Mouse (Mus musculus) midbrain, embryonic 13.5 days (tissue): ENCODE results near the gene Ust. TPM values are rescaled to one million over a fixed set of nuclear protein-coding genes. Genes with fewer than 3 reads are reported as not detected.

Experiments
- ATAC-seq: fragments of 200-750 bp; cut with Nextera tagmentation; 2 replicates; pipeline ENCODE4 v1.8.0; 2017; ENCODE audit warnings: mild to moderate bottlenecking, moderate TSS enrichment, moderate library complexity
- H3K27ac ChIP-seq: fragments of 300-500 bp; sonication (generic); 2 replicates; pipeline ENCODE4 v1.5.1; 2015; ENCODE audit warnings: inconsistent platforms, mild to moderate bottlenecking, moderate library complexity
- H3K27me3 ChIP-seq: fragments of 300-500 bp; sonication (generic); 2 replicates; pipeline ENCODE4 v1.6.1; 2015; ENCODE audit warnings: mild to moderate bottlenecking, inconsistent platforms
- H3K36me3 ChIP-seq: fragments of 300-500 bp; sonication (generic); 2 replicates; pipeline ENCODE4 v1.6.1; 2015; ENCODE audit warnings: mild to moderate bottlenecking, inconsistent platforms
- H3K4me1 ChIP-seq: fragments of 300-500 bp; sonication (generic); replicated peaks from 2 replicates; pipeline ENCODE4 v1.6.1; 2015; ENCODE audit warnings: inconsistent platforms
- H3K4me2 ChIP-seq: fragments of 300-500 bp; sonication (generic); replicated peaks from 2 replicates; pipeline ENCODE4 v1.6.1; 2015; ENCODE audit warnings: moderate library complexity, mild to moderate bottlenecking, inconsistent platforms
- H3K4me3 ChIP-seq: fragments of 300-500 bp; sonication (generic); replicated peaks from 2 replicates; pipeline ENCODE4 v1.5.1; 2015; ENCODE audit warnings: mild to moderate bottlenecking, inconsistent platforms
- H3K9ac ChIP-seq: fragments of 300-500 bp; sonication (generic); replicated peaks from 2 replicates; pipeline ENCODE4 v1.6.1; 2015; ENCODE audit warnings: mild to moderate bottlenecking, inconsistent platforms
- H3K9me3 ChIP-seq: fragments of 300-500 bp; sonication (generic); 2 replicates; pipeline ENCODE4 v1.6.1; 2016; ENCODE audit warnings: mild to moderate bottlenecking, inconsistent platforms
- WGBS: fragments of 180-500 bp; shearing (Covaris S2); methylation state at CpG from one replicate; pipeline ENCODE4 v1.1.7; 2015; 5-methylcytosine and 5-hydroxymethylcytosine counted together
- polyA plus RNA-seq: library from polyadenylated mRNA; unstranded; fragments of >200 nt; fragmentation: Nextera tagmentation; extraction: Ambion mirVana; gene quantifications from 2 replicates; pipeline ENCODE4 v1.2.1, GENCODE M21; 2015

Gene Ust
- polyA plus RNA-seq, 1 experiment from 2014 or later = 2.7 TPM

DNA sequence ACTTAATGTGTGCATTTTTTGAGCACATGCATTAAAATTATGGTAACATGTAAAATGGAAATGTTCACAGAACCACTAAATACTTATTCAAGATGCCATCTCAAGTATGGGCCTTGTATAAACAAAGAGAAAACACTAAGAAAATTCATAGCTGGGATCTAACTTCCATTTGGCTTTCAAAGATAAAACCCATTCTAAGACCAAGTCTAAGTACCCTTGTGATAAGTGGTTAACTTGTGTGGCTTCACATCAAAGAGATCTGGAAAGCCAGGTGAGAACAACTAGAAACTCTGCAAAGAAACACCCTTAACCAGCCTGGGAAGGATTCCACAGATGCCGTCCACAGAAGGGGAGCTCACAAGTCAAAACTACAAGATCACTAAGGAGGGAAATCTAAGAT lies 53.4 kb downstream of the Ust start:
- ATAC-seq = no peak
- H3K9ac ChIP-seq = no peak overlapping the region

DNA sequence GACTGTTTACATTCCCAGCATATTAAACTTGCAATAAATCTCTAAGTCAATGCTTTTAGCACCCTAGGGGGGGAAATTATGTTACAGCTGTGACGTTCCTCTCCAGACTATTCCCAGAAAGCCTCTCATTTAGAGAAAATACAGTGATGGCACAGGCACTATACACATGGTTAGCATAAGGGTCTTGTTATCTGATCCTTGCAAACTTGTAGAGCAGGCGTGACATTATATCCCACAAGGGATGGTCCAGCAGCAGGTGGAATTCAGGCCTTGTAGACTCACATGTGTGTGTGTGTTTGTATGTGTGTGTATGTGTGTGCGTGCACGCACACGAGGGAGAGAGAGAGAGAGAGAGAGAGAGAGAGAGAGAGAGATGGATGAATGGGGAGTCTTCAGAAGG lies 57.3 kb downstream of the Ust start:
- Histone ChIP-seq H3K9me3 (no peaks in the 10 kb centered on the region), H3K27ac (no peak overlapping the region), H3K4me1 (no peaks in the 10 kb centered on the region), H3K27me3 (no peaks in the 10 kb centered on the region), H3K9ac (no peak overlapping the region), H3K4me2 (no peak overlapping the region), H3K36me3 (no peaks in the 10 kb centered on the region), H3K4me3 (no peak overlapping the region)
- no peak for ATAC-seq
- WGBS = 82% methylated on average over 5 of the region's 5 CpGs

More for the DNA sequence above, 53.4 kb downstream of the Ust start:
- no peaks in the 10 kb centered on the region for H3K36me3 ChIP-seq
- H3K9me3 ChIP-seq = no peaks in the 10 kb centered on the region
- H3K4me2 ChIP-seq = no peak overlapping the region
- no peaks in the 10 kb centered on the region for H3K4me1 ChIP-seq
- no peaks in the 10 kb centered on the region for H3K27me3 ChIP-seq
- H3K4me3 ChIP-seq = no peak overlapping the region
- WGBS = 86% methylated on average over 1 of the region's 1 CpGs
- no peak overlapping the region for H3K27ac ChIP-seq

- no peak for ATAC-seq
- 55% methylated on average over 1 of the region's 1 CpGs for WGBS
Measured at GRCm38 (mm10) chr10:8454711-8455110, 63.9 kb downstream of the Ust start.

DNA sequence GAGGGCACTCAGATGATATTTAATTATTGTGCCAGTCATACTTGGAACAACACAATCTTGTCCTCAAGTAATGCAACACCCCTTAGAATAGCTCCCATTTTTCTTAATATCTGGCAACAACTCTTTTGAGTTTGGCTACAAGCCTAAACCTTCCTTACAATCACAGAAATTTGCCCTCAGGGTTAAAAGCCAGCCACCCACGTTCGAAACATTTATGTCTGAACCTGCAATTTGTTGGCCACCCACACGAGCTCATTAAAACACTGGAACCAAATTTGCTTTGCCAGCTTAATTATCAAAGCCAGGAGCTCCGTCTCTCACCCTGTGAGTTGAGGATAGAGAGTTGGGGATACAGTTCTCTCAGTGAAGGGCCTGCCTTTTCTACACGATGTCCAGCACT lies 70.9 kb downstream of the Ust start:
- Histone ChIP-seq H3K4me2 (no peak overlapping the region), H3K9me3 (no peaks in the 10 kb centered on the region), H3K9ac (no peak overlapping the region), H3K4me3 (no peak overlapping the region), H3K36me3 (no peaks in the 10 kb centered on the region), H3K4me1 (no peaks in the 10 kb centered on the region), H3K27ac (no peak overlapping the region), H3K27me3 (no peaks in the 10 kb centered on the region)
- WGBS = 68% methylated on average over 5 of the region's 5 CpGs
- ATAC-seq = no peak

More at GRCm38 (mm10) chr10:8454711-8455110, 63.9 kb downstream of the Ust start:
- no peak overlapping the region for H3K4me2 ChIP-seq
- H3K27ac ChIP-seq = no peak overlapping the region
- no peak overlapping the region for H3K9ac ChIP-seq
- H3K36me3 ChIP-seq = no peaks in the 10 kb centered on the region
- H3K4me1 ChIP-seq = no peaks in the 10 kb centered on the region
- no peak overlapping the region for H3K4me3 ChIP-seq
- H3K9me3 ChIP-seq = no peaks in the 10 kb centered on the region
- no peaks in the 10 kb centered on the region for H3K27me3 ChIP-seq

DNA sequence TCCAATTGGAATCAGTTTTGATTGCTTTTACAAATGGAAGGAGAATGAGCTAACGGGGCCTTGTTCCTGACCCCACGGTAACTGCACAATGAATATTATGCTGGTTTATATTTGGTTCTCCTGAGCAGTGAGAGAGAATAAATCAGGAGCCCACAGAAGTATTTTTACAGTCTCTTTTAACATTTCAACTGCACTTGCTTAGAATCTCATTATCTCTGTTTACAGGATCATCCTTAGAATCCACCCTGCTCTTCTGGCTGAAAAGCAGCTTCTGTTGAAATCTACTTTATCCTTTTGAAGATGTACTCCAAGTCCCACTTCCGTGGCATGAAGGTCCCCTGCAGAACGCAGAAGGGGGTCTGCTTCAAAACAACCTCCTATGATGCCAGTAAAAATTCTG lies 71.7 kb downstream of the Ust start:
- Histone ChIP-seq H3K36me3 (no peaks in the 10 kb centered on the region), H3K4me2 (no peak overlapping the region), H3K27me3 (no peaks in the 10 kb centered on the region), H3K9me3 (no peaks in the 10 kb centered on the region), H3K4me3 (no peak overlapping the region), H3K27ac (no peak overlapping the region), H3K9ac (no peak overlapping the region), H3K4me1 (no peaks in the 10 kb centered on the region)
- no peak for ATAC-seq
- WGBS = 51% methylated on average over 4 of the region's 4 CpGs

- Histone ChIP-seq H3K4me1 (no peaks in the 10 kb centered on the region), H3K36me3 (no peaks in the 10 kb centered on the region), H3K27me3 (no peaks in the 10 kb centered on the region), H3K9ac (no peak overlapping the region), H3K27ac (no peak overlapping the region), H3K9me3 (no peaks in the 10 kb centered on the region), H3K4me3 (no peak overlapping the region), H3K4me2 (no peak overlapping the region)
- WGBS = 91% methylated on average over 5 of the region's 5 CpGs
- no peak for ATAC-seq
Measured at GRCm38 (mm10) chr10:8444052-8444451, 74.6 kb downstream of the Ust start.

DNA sequence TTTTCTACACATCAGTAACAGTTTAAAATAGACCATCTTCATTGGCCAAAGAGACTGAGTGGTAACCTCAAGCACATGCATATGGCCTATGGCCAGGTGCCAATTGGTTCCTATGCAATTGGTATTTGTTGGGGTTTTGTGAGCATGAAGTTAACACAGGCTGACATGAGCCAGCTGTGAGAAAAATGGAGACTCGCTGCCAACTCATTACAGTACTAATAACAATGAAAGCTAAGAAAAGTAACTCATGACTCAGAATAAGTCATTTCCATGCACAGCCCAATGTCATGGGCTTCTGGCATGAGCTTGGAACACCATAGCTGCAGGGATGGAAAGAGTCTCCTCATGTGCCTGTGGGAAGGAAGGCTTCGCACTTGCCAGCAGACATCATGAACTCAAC lies 86.8 kb downstream of the Ust start:
- 88% methylated on average over 2 of the region's 2 CpGs for whole genome bisulfite sequencing
- Histone ChIP-seq H3K36me3 (no peaks in the 10 kb centered on the region), H3K4me1 (peaks cover 12% of the 10 kb centered on the region), H3K27ac (no peak overlapping the region), H3K9ac (no peak overlapping the region), H3K4me3 (no peak overlapping the region), H3K9me3 (no peaks in the 10 kb centered on the region), H3K4me2 (no peak overlapping the region), H3K27me3 (no peaks in the 10 kb centered on the region)
- ATAC-seq = no peak

DNA sequence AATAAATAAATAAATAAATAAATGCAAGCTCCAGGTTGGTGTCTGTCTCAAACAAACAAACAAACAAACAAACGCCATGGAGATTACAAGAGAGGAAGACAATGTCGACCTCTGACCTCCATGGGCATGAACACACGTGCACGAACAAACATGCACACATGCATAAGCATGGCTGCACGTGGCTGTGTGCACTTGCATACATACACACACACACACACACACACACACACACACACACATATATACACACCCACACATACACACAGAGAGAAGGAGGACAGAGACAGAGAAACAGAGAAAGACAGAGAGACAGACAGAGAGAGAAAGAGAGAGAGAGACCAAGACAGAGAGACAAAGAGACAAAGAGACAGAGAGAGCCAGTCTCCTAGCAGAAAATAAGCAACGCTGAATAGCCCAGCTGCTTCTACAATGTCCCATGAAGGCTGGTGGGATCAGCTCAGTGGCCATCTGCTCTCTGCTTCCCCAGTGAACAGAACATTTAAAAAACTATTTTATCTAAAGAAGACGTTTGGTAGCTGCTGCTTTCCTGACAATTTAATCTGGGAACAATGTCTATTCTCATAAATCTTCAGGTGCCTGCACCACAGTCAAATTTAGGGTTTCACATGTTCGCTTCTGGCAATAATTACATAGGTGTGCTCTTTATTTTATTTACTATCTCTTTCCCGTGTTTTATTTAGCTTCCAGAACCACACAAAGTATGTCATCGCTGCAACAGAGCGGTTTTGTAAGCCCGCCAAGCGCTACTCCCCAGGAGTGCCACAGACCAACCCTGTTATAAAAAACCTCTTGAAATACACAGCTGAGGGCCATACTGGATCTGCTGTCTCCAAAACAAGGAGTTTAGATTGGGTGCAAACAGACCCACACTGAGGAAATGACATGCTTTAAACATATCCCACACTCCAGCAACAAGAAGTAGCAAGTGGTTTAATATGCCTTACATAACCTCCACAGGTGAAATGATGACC lies 89.5 kb downstream of the Ust start:
- Histone ChIP-seq H3K4me3 (no peak overlapping the region), H3K27ac (no peak overlapping the region), H3K27me3 (no peaks in the 10 kb centered on the region), H3K4me2 (no peak overlapping the region), H3K9ac (no peak overlapping the region), H3K36me3 (no peaks in the 10 kb centered on the region), H3K4me1 (peaks cover 12% of the 10 kb centered on the region), H3K9me3 (no peaks in the 10 kb centered on the region)
- ATAC-seq = 0 out of 2 replicates have a peak, but pooled peaks have one; percentile 55
- whole genome bisulfite sequencing = 74% methylated on average over 13 of the region's 13 CpGs

DNA sequence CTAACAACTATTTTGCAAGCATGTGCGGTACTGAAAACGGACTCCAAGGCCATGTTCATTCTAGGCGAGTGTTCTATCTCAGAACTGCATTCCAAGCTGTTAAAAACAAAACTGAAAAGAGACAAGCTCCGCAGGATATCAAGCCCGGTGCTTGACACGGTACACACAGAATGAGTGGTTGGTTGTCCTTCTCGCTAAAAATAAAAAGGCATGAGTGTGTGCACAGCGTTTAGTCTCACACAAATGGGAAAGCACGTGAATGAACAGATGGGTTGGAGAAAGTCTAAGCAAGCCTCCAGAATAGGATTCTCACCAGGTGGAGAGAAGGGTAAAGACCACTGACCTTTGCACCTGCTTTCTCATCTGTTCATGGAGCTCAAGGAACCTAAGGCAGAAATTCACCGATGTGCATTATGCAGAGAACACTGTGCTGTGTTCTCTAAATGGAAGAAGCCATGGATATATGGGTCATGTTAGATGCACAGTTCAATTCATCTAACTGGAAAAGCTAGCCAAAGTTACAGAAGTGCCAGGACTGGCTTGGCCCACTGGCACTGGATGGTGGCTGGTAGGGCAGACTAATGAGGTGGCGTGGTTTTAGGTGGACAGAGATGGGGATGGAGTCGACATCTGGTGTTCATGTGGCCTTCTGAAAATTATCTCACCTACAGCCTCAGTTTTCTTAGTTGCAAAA lies 90.8 kb downstream of the Ust start:
- no peak for ATAC-seq
- H3K4me3 ChIP-seq = no peak overlapping the region
- 89% methylated on average over 12 of the region's 12 CpGs for WGBS

DNA sequence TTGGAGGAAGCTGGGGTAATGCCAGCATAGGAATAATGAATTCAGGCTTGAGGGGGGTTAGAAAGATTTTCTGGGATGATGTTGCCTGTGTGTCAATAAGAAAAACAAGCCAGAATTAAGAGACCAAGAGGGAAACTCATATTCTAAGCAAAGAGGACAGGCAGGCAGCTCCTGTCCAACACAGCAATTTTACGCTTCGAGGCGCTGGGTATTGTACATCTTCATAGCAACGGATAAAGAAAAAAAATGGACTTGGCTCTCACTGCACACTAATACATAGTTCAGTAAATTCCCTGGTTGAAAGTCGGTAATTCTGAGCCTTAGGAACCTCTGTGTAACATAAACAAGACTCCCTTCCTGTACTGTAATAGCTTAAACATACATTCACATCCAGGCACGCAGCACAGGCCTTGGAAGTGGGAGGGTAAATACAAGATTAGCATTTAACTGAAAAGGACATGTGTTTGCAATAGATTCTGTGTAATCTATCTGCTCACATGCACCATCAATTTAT lies 99.1 kb downstream of the Ust start:
- 70% methylated on average over 6 of the region's 6 CpGs for WGBS
- H3K9me3 ChIP-seq = no peaks in the 10 kb centered on the region
- no peaks in the 10 kb centered on the region for H3K27me3 ChIP-seq
- ATAC-seq = no peak
- H3K4me3 ChIP-seq = no peak overlapping the region
- no peak overlapping the region for H3K9ac ChIP-seq
- no peak overlapping the region for H3K4me2 ChIP-seq
- H3K27ac ChIP-seq = no peak overlapping the region
- no peaks in the 10 kb centered on the region for H3K4me1 ChIP-seq
- H3K36me3 ChIP-seq = no peaks in the 10 kb centered on the region

More for the DNA sequence above, 90.8 kb downstream of the Ust start:
- H3K9me3 ChIP-seq = no peaks in the 10 kb centered on the region
- no peaks in the 10 kb centered on the region for H3K27me3 ChIP-seq
- peaks cover 12% of the 10 kb centered on the region for H3K4me1 ChIP-seq
- no peak overlapping the region for H3K9ac ChIP-seq
- no peak overlapping the region for H3K4me2 ChIP-seq
- H3K36me3 ChIP-seq = no peaks in the 10 kb centered on the region
- no peak overlapping the region for H3K27ac ChIP-seq

DNA sequence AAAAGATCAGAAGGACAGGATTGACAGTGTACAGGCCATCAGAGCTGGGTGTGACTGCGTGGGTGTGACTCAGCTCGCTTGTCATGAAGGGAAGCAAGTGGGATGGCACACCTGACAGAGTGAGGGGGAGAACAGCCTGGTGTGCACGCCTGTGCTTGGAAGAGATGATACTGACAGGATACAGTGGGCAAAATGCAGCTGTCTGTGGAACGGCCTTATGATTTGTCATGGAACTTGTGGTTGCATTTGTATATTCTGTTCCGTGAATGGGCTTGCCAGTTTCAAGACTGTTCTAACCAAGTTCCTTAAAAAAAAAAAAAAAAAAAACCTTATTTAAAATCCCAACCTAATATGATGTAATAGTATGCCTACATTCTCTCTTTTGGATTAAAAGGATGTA lies 103.2 kb downstream of the Ust start:
- no peaks in the 10 kb centered on the region for H3K4me1 ChIP-seq
- 91% methylated on average over 5 of the region's 5 CpGs for WGBS
- H3K27ac ChIP-seq = no peak overlapping the region
- no peak overlapping the region for H3K4me2 ChIP-seq
- H3K27me3 ChIP-seq = no peaks in the 10 kb centered on the region
- H3K4me3 ChIP-seq = no peak overlapping the region
- no peak for ATAC-seq
- H3K9me3 ChIP-seq = no peaks in the 10 kb centered on the region
- H3K9ac ChIP-seq = no peak overlapping the region
- no peaks in the 10 kb centered on the region for H3K36me3 ChIP-seq

DNA sequence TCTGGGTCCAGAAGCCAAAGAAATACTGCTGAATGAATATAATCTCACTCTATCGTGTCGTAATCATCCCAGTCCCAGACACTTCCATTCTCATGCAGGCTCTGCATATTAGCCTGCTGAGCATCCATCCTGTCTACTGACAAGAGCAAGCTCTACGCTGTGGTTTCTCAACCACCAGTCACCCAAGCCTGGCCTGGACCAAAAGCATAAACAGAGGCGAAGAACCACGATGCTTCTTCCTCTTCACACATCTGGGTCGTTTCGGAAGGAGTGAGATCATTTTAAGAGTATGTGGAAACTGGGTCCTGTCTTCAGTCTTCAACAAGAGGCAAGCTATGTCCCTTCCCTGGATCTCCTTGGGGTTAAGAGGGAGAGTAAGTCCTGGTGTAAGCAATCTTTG lies 103.6 kb downstream of the Ust start:
- Histone ChIP-seq H3K27me3 (no peaks in the 10 kb centered on the region), H3K9me3 (no peaks in the 10 kb centered on the region), H3K4me1 (no peaks in the 10 kb centered on the region), H3K9ac (no peak overlapping the region), H3K4me3 (no peak overlapping the region), H3K27ac (no peak overlapping the region), H3K36me3 (no peaks in the 10 kb centered on the region), H3K4me2 (no peak overlapping the region)
- no peak for ATAC-seq
- WGBS = 95% methylated on average over 7 of the region's 7 CpGs
